Mouse (Mus musculus) midbrain, embryonic 14.5 days (tissue): ENCODE measurements around the gene Gm17334. TPM values are rescaled to one million over a fixed set of nuclear protein-coding genes. Genes with fewer than 3 reads are reported as not detected.

ENCODE experiments used
- microRNA-seq: library from miRNA; unstranded; fragments of <30 nt; microRNA quantifications from one replicate; pipeline ENCODE4, GENCODE M21; 2016
- polyA plus RNA-seq: library from polyadenylated mRNA; unstranded; fragments of >200 nt; fragmentation: Nextera tagmentation; extraction: Ambion mirVana; gene quantifications from 2 replicates; pipeline ENCODE4 v1.2.1, GENCODE M21; 2014

Gene Gm17334
- polyA plus RNA-seq, 1 experiment from 2014 or later = 0.24 TPM

Small RNA genes lying within 50 kb of the gene (microRNA-seq; reads per million reads assigned to microRNA genes)
- gene Mir7671 = not detected

Other genes starting within 250 kb of the Gm17334 start
- 301 and 306 TPM in 2 replicates for gene Kif3a, start 205.8 kb downstream of the Gm17334 start, polyA plus RNA-seq
- 8.8 and 10.9 TPM in 2 replicates for gene Il4, start 154.5 kb downstream of the Gm17334 start, polyA plus RNA-seq
- gene Il13, start 138.5 kb downstream of the Gm17334 start, polyA plus RNA-seq = not detected in 2 replicates
- 9.1 and 11.2 TPM in 2 replicates for gene Rad50, start 65.9 kb downstream of the Gm17334 start, polyA plus RNA-seq
- not detected in 2 replicates for gene Il5, start 52.4 kb downstream of the Gm17334 start, polyA plus RNA-seq
- gene Irf1, start 3.2 kb downstream of the Gm17334 start, polyA plus RNA-seq = 1.3 and 3.5 TPM in 2 replicates
- gene Gm12216, start 86.1 kb upstream of the Gm17334 start, polyA plus RNA-seq = 0.26 and 0.57 TPM in 2 replicates
- gene Slc22a5, start 118.5 kb upstream of the Gm17334 start, polyA plus RNA-seq = 8.6 and 8.8 TPM in 2 replicates
- 2.3 and 2.4 TPM in 2 replicates for gene Slc22a21, start 207.1 kb upstream of the Gm17334 start, polyA plus RNA-seq